Mouse (Mus musculus) v-Abl transformed pro-B cells (cell line): ENCODE data around the gene Pdss1.

ENCODE experiments used
- in situ Hi-C, 2 experiments: fragments of 400-800 bp; cut with MboI; formaldehyde crosslinking; loops; one replicate each; pipeline ENCODE4 v1.15.1; 2025; ENCODE audit not compliant: unreplicated experiment in 2 of 2

Gene Pdss1

GRCm38 (mm10) chr2:22957415-22957814 is 62.1 kb downstream of the Pdss1 start:
- in situ Hi-C loops: no loop called here

DNA sequence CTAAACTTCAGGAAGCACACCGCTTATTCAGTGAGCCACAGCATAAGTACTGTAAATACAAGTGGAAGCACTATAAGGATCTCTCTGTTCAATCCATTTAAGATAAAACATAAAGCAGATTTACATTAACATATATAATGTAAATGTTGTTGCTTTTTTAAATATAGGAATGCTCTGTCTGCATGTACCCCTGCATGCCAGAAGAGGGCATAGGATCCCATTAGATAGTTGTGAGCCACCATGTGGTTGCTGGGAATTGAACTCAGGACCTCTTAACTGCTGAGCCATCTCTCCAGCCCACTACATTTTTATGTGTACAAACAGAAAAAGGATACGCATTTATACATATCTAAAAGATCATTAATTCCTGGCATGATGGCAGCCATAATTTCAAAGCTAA is 66.4 kb downstream of the Pdss1 start:
- in situ Hi-C loops: no loop called here

GRCm38 (mm10) chr2:22962242-22962641 is 66.9 kb downstream of the Pdss1 start:
- in situ Hi-C loops: no loop called here

- in situ Hi-C loops: no loop called here
Observed at GRCm38 (mm10) chr2:22962970-22963369, 67.6 kb downstream of the Pdss1 start.

GRCm38 (mm10) chr2:22977387-22977973 is 82.2 kb downstream of the Pdss1 start:
- in situ Hi-C loops: no loop called here

DNA sequence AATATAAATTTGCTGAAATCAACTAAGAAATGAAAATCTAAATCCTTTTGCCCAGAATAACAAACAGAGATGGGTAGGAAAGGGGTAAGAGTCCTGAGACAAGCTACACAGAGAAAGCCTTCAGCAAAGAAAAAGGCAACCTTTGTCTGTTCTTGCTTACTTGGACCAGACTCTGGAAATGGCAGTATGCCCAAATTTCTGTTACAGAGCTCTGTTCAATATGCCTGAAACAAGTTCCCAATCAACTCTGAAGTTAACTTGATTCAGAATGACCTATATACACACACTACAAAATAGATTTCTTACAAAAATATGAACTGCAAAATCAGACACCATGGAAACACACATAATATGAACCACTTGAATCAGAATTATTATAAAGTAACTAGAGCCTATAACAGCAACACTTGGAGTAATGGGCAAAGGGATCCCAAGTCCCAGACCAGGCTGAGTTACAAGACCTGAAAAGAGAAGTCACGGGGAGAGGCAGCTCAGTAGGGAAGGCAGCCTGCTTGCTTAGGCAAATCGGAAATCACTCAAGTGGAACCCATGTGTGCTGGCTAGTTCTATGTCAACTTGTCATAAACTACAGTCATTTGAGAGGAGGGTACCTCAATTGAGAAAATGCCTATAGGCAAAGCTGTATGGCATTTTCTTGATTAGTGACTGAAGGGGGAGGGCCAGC is 90.8 kb downstream of the Pdss1 start:
- in situ Hi-C loops: no loop called here
